Mouse (Mus musculus) midbrain, embryonic 12.5 days (tissue): ENCODE data around the gene Pax2. TPM values are rescaled to one million over a fixed set of nuclear protein-coding genes. Genes with fewer than 3 reads are reported as not detected.

Source experiments
- ATAC-seq: fragments of 200-750 bp; cut with Nextera tagmentation; 2 replicates; pipeline ENCODE4 v1.8.0; 2017; ENCODE audit warnings: low read depth, moderate TSS enrichment, moderate library complexity; ENCODE audit not compliant: low FRiP score
- H3K27ac ChIP-seq: fragments of 300-500 bp; sonication (generic); replicated peaks from 2 replicates; pipeline ENCODE4 v1.5.1; 2016; ENCODE audit warnings: mild to moderate bottlenecking
- H3K27me3 ChIP-seq: fragments of 300-500 bp; sonication (generic); 2 replicates; pipeline ENCODE4 v1.6.1; 2016; ENCODE audit warnings: mild to moderate bottlenecking
- H3K36me3 ChIP-seq: fragments of 300-500 bp; sonication (generic); 2 replicates; pipeline ENCODE4 v1.6.1; 2016
- H3K4me1 ChIP-seq: fragments of 300-500 bp; sonication (generic); 2 replicates; pipeline ENCODE4 v1.6.1; 2016
- H3K4me2 ChIP-seq: fragments of 300-500 bp; sonication (generic); replicated peaks from 2 replicates; pipeline ENCODE4 v1.6.1; 2016; ENCODE audit warnings: mild to moderate bottlenecking, moderate library complexity
- H3K4me3 ChIP-seq: fragments of 300-500 bp; sonication (generic); 2 replicates; pipeline ENCODE4 v1.5.1; 2016; ENCODE audit warnings: mild to moderate bottlenecking
- H3K9ac ChIP-seq: fragments of 300-500 bp; sonication (generic); replicated peaks from 2 replicates; pipeline ENCODE4 v1.6.1; 2016; ENCODE audit warnings: mild to moderate bottlenecking, moderate library complexity
- H3K9me3 ChIP-seq: fragments of 300-500 bp; sonication (generic); 2 replicates; pipeline ENCODE4 v1.6.1; 2016; ENCODE audit warnings: mild to moderate bottlenecking
- WGBS: fragments of 180-500 bp; shearing (Covaris S2); methylation state at CpG from one replicate; pipeline ENCODE4 v1.1.7; 2016; 5-methylcytosine and 5-hydroxymethylcytosine counted together
- polyA plus RNA-seq: library from polyadenylated mRNA; unstranded; fragments of >200 nt; fragmentation: Nextera tagmentation; extraction: Ambion mirVana; gene quantifications from 2 replicates; pipeline ENCODE4 v1.2.1, GENCODE M21; 2016

Gene Pax2
- polyA plus RNA-seq, 1 experiment from 2014 or later = 0.32 TPM

GRCm38 (mm10) chr19:44741091-44741763, 14.6 kb upstream of the Pax2 start:
- WGBS = 1% methylated on average over 48 of the region's 48 CpGs
- Histone ChIP-seq H3K9ac (no peak overlapping the region), H3K36me3 (no peaks in the 10 kb centered on the region), H3K4me1 (peaks cover 12% of the 10 kb centered on the region), H3K27me3 (peaks cover 100% of the 10 kb centered on the region), H3K4me3 (peak overlapping the region; percentile 2), H3K4me2 (peak overlapping the region; percentile 25), H3K27ac (no peak overlapping the region), H3K9me3 (no peaks in the 10 kb centered on the region)
- ATAC-seq = no peak

- WGBS = 0% methylated on average over 13 of the region's 13 CpGs
- no peak for ATAC-seq
- H3K4me2 ChIP-seq = peak overlapping the region; percentile 25
- H3K9me3 ChIP-seq = no peaks in the 10 kb centered on the region
- peaks cover 16% of the 10 kb centered on the region for H3K4me1 ChIP-seq
- H3K27ac ChIP-seq = no peak overlapping the region
- H3K4me3 ChIP-seq = peak overlapping the region; percentile 2
- H3K27me3 ChIP-seq = peaks cover 100% of the 10 kb centered on the region
- no peaks in the 10 kb centered on the region for H3K36me3 ChIP-seq
- H3K9ac ChIP-seq = no peak overlapping the region
These were observed 14.1 kb upstream of the Pax2 start for GRCm38 (mm10) chr19:44741764-44742127.

GRCm38 (mm10) chr19:44742131-44743020, 13.5 kb upstream of the Pax2 start:
- Histone ChIP-seq H3K4me3 (peak overlapping the region; percentile 2), H3K27ac (no peak overlapping the region), H3K4me1 (peaks cover 19% of the 10 kb centered on the region), H3K4me2 (peak overlapping the region; percentile 25; the same call in 1 of the 2 replicates), H3K36me3 (no peaks in the 10 kb centered on the region), H3K9me3 (no peaks in the 10 kb centered on the region), H3K27me3 (peaks cover 99% of the 10 kb centered on the region), H3K9ac (no peak overlapping the region)
- WGBS = under 1% methylated on average over 22 of the region's 22 CpGs
- ATAC-seq = no peak

GRCm38 (mm10) chr19:44743021-44743415, 12.8 kb upstream of the Pax2 start:
- Histone ChIP-seq H3K4me2 (no peak overlapping the region), H3K27ac (no peak overlapping the region)

GRCm38 (mm10) chr19:44743961-44744520, 11.8 kb upstream of the Pax2 start:
- H3K9me3 ChIP-seq = no peaks in the 10 kb centered on the region
- H3K9ac ChIP-seq = no peak overlapping the region
- peaks cover 19% of the 10 kb centered on the region for H3K4me1 ChIP-seq
- no peaks in the 10 kb centered on the region for H3K36me3 ChIP-seq
- peaks cover 99% of the 10 kb centered on the region for H3K27me3 ChIP-seq
- H3K4me3 ChIP-seq = no peak overlapping the region
- WGBS = 9% methylated on average over 2 of the region's 2 CpGs
- H3K4me2 ChIP-seq = no peak overlapping the region
- ATAC-seq = no peak
- H3K27ac ChIP-seq = no peak overlapping the region

More at GRCm38 (mm10) chr19:44743021-44743415, 12.8 kb upstream of the Pax2 start:
- Histone ChIP-seq H3K36me3 (no peaks in the 10 kb centered on the region), H3K27me3 (peaks cover 99% of the 10 kb centered on the region), H3K9ac (no peak overlapping the region), H3K4me1 (peaks cover 19% of the 10 kb centered on the region), H3K9me3 (no peaks in the 10 kb centered on the region), H3K4me3 (no peak overlapping the region)
- no peak for ATAC-seq
- WGBS = 0% methylated on average over 2 of the region's 2 CpGs

GRCm38 (mm10) chr19:44745741-44746140, 10.1 kb upstream of the Pax2 start:
- no peak overlapping the region for H3K4me2 ChIP-seq
- no peaks in the 10 kb centered on the region for H3K36me3 ChIP-seq
- no peak overlapping the region for H3K4me3 ChIP-seq
- peaks cover 26% of the 10 kb centered on the region for H3K4me1 ChIP-seq
- H3K9ac ChIP-seq = no peak overlapping the region
- no peak overlapping the region for H3K27ac ChIP-seq
- no peaks in the 10 kb centered on the region for H3K9me3 ChIP-seq
- peaks cover 99% of the 10 kb centered on the region for H3K27me3 ChIP-seq
- ATAC-seq = no peak
- 6% methylated on average over 6 of the region's 6 CpGs for WGBS

- Histone ChIP-seq H3K36me3 (no peaks in the 10 kb centered on the region), H3K4me1 (peaks cover 24% of the 10 kb centered on the region), H3K27ac (no peak overlapping the region), H3K9ac (0 out of 2 replicates have a peak overlapping the region, but pooled peaks have one; percentile 28), H3K4me2 (peak overlapping the region; percentile 23), H3K9me3 (no peaks in the 10 kb centered on the region), H3K4me3 (peak overlapping the region; percentile 4; the same call in 1 of the 2 replicates), H3K27me3 (peaks cover 99% of the 10 kb centered on the region)
- peak; percentile 44 for ATAC-seq
- under 1% methylated on average over 41 of the region's 42 CpGs for WGBS
These were observed 9.3 kb upstream of the Pax2 start for GRCm38 (mm10) chr19:44746541-44747024.

- Histone ChIP-seq H3K27ac (no peak overlapping the region), H3K27me3 (peaks cover 99% of the 10 kb centered on the region), H3K4me1 (peaks cover 23% of the 10 kb centered on the region), H3K9me3 (no peaks in the 10 kb centered on the region), H3K4me3 (no peak overlapping the region), H3K36me3 (no peaks in the 10 kb centered on the region), H3K4me2 (no peak overlapping the region), H3K9ac (no peak overlapping the region)
- ATAC-seq = no peak
- WGBS = 12% methylated on average over 4 of the region's 4 CpGs
These were observed 8.4 kb upstream of the Pax2 start for GRCm38 (mm10) chr19:44747471-44747870.

GRCm38 (mm10) chr19:44748271-44748670, 7.6 kb upstream of the Pax2 start:
- Histone ChIP-seq H3K4me1 (peaks cover 27% of the 10 kb centered on the region), H3K27me3 (peaks cover 99% of the 10 kb centered on the region), H3K36me3 (no peaks in the 10 kb centered on the region), H3K9ac (no peak overlapping the region), H3K9me3 (no peaks in the 10 kb centered on the region), H3K4me3 (no peak overlapping the region), H3K27ac (no peak overlapping the region), H3K4me2 (no peak overlapping the region)
- ATAC-seq = no peak
- 4% methylated on average over 5 of the region's 5 CpGs for WGBS

GRCm38 (mm10) chr19:44749061-44749990, 6.5 kb upstream of the Pax2 start:
- Histone ChIP-seq H3K9ac (no peak overlapping the region), H3K4me3 (no peak overlapping the region), H3K4me2 (no peak overlapping the region), H3K4me1 (peaks cover 27% of the 10 kb centered on the region), H3K36me3 (no peaks in the 10 kb centered on the region), H3K9me3 (no peaks in the 10 kb centered on the region), H3K27ac (no peak overlapping the region), H3K27me3 (peaks cover 99% of the 10 kb centered on the region)
- no peak for ATAC-seq
- under 1% methylated on average over 18 of the region's 18 CpGs for WGBS
